Mouse (Mus musculus): ENCODE measurements around the gene Epsti1.
"Not testable (repeated sequence)": the region's sequence is repeated elsewhere in the genome, so short reads cannot be mapped to it uniquely, and the experiment has no call there.

The Epsti1 gene

GRCm38 (mm10) chr14:77904171-77904762 lies at the start of gene Epsti1:
Epsti1 (plus strand) TSS chr14:77904239.
- DNase-seq = peak; percentile 14 to 24

DNA sequence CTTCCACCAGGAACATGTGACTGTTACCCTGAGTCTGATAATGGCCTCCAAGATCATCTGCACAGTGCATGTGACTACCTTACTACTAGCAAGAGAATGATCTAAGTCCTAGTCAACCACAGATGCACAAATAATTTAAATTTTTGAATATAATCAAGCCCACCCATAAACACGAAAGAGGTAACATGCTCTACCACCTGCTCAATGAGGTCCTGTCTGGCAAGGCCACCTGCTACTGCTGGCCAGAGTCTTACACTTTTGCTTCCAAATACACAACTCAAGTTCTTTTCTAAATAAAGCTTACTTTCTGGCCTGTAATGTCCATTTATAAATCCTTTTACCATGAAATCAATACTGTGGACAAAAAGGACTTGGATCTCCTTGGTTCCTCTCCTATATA lies 44.1 kb upstream of the Epsti1 start:
- DNase-seq = no peak

- DNase-seq = peak in 1 of 2 experiments; percentile 17
Measured at GRCm38 (mm10) chr14:77860841-77861560, 43.0 kb upstream of the Epsti1 start.

DNA sequence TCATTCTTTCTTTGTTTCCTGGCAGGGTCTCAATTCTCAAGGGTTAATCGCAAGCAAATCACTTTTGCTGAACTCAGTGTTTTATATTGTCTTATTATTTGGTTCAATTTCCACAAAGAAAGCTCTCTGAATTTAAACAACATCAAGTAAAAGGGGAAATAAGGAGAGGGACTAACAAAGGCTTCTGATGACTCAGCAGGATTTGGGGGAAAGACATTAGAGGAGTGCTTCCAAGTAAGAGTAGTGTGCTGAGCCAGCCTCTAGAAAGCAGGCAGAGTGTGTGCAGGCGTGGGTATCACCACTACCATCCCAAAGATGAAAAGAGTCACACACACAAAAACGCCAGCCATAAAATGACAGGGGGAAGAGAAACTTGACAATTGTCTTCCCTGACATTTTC lies 40.0 kb upstream of the Epsti1 start:
- no peak for DNase-seq

GRCm38 (mm10) chr14:77864510-77864909 lies 39.5 kb upstream of the Epsti1 start:
- no peak for DNase-seq

DNA sequence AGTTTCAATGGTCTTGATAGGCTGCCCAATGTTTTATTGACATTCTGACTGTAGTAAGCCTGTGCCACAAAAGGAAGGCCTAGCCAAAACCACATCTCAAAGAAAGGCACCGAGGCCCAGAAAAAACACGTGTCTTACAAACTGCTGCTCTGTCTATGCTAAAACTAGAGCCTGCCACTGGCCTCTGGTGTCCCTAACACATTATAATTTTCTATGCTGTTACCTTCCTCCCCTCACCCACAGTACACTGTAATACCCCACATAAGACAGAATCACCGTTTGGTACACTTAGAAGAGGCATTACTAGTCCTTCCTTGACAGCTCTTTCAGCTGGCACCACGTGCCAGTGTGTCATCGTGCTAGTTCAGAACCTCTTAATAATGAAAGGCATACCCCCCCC lies 36.4 kb upstream of the Epsti1 start:
- no peak for DNase-seq

- peak in 1 of 2 experiments; percentile 23 for DNase-seq
Measured at GRCm38 (mm10) chr14:77870926-77871325, 33.1 kb upstream of the Epsti1 start.

DNA sequence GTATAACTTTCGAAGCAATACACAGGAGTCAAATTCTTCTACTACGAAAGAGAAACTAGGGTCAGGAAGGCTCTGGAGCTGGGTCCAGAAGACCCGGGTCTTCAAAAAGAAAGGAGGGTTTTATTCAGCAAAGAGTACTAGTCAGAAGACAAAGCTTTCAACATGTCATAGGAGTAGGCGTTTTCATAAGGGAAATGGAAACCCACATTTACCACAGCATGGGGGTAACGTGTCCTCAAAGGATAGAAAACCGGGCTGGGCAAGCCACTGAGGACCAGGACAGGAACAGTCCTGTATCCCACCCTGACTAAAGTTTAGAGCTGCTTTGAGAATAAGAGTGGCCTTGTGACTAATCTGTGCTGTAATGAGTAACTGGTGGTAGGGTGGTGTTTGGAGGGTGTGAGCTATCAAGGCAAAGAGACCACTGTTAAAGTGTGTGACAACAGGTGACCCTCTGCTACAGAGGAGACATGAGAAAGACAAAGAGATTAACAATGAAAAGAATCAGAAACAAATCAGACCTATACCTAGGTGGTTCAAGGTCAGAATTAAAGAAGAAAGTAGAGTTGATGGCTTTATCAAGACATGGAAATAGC lies 32.6 kb upstream of the Epsti1 start:
- no peak for DNase-seq

- peak; percentile 73 to 79 for DNase-seq
Measured at GRCm38 (mm10) chr14:77874304-77875241, 29.5 kb upstream of the Epsti1 start, which contains the start of gene Dnajc15. Dnajc15 (minus strand) TSS chr14:77875125.

DNA sequence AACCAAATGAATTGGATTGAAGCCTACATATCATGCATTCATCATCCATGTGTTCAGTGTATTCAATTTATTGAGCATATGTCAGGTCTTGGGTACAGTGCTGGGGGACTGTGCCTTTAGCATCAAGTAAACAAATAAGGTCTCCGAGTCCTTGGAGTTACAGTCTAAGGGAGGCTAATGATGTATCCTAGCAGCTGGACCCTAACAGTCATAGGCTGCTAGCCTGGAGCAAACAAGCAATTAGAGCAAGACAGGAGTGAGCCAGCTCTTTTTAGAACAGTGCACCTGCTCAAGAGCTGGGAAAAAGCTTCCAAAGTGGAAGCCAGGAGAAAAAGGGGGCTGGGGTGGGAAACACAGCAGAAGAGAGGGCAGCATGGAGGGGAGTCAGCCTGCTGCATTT lies 27.8 kb upstream of the Epsti1 start:
- no peak for DNase-seq

- not testable (repeated sequence) for DNase-seq
Measured at GRCm38 (mm10) chr14:77877876-77878275, 26.2 kb upstream of the Epsti1 start.

DNA sequence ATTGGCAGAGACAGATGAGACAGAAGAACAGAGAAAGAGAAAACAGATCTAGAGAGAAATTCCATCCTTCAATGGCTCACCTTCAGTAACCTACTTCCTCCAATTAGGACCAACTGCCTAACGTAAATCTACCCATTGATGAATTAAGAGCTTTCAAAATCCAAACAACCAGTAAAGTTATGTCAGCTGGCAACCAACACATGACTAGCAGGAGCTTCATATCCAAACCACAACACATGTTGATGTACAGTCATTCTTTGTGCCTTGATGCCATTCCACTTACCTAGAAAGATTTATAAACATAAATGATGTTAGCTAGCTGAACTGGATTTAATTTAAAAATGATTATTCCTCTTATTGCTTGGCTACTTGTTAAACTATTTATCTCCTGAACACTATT lies 22.0 kb upstream of the Epsti1 start:
- no peak for DNase-seq

GRCm38 (mm10) chr14:77882669-77883068 lies 21.4 kb upstream of the Epsti1 start:
- DNase-seq = no peak

DNA sequence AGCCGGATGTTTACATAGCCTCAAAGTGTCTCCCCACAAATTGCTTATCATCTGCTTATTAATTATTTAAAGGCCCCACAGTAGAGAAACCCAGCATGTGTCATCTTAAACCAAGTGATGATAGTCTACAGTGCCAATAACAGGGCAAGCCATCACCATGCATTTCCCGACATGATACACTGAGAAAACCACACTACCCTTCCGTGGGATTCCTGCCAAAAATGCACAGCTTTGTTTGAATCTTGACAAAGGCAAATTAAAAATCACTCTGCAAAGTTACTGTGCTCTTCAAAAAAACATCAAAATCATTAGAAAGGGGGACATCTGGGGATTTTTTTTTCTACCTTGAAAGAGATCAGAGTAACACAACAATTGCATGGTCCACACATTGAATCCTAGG lies 17.7 kb upstream of the Epsti1 start:
- no peak for DNase-seq

DNA sequence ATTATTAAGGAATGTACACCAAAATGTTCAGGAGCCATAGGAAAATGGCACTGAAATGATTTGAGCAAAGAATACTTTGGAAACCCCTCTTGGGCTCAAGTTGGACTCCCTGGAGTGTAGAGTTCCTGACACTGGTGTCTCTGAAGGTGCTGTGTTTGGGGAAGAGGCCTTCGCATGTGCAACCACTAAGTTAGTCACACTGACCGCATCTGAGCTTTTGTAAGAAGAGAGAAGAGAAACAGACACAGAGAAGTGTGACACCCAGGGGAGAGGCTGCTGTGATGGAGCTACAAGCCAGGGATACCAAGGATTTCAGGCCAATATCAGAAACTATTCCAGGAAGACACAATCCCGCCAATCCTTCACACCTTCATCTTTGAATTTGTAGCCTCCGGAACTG lies 17.1 kb upstream of the Epsti1 start:
- DNase-seq = no peak

DNA sequence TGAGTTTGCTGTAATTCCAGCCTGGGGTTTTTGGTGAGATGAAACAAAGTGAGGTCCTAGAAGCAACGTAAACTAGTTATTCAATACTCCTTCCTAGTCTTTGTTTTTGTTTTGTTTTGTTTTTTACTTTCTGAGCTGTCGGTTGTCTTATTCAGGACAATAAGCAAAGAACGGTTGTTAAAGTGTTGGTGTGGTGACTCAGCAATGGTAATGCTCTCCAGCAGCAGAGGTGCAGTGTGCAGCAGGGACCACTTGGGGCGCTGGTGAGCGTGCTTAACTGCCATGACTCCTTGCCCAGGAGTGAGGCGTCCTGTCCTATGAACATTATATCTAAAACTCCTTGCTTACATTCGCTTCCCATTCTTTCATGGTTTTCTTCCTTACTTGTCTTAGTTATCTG lies 14.1 kb upstream of the Epsti1 start:
- no peak for DNase-seq

DNA sequence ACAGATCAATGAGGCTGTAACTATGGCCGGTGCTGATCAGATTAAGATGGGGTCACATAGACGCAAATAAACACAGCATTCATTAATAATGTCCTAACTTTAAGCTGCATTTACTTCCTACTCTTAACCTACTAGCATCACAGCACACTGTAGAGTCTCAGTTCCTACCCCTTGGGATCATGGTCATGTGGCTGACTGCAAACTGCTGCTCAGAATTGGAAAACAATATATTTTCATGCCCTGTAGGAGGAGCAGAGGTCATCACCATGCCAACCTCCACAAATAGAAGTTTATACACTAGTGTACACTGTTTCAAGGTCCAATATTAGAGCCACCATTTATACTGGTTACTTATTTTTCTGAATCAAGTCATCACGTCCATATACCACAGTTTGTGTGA lies 8.1 kb upstream of the Epsti1 start:
- no peak for DNase-seq

- DNase-seq = no peak
Measured at GRCm38 (mm10) chr14:77902541-77902940, 1.5 kb upstream of the Epsti1 start.

- no peak for DNase-seq
Measured at GRCm38 (mm10) chr14:77905466-77905865, 1.4 kb downstream of the Epsti1 start.

DNA sequence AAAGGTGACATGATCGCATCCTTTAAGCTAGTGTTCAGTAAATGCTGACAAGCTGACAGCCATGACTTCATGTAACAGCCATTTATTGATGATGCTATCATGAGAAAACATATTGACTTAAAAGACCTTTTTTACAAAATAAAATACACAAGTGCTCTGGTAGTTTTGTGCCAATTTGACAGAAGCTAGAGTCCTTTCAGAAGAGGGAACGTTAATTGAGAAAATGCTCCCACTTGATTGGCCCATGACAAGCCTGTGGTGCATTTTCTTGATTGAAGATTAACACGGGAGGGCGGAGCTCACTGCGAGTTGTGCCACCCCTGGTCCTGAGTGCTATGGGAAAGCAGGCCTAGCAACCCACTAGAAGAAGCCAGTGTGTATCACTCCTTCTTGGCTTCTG lies 2.5 kb downstream of the Epsti1 start:
- DNase-seq = no peak

GRCm38 (mm10) chr14:77915776-77916175 lies 11.7 kb downstream of the Epsti1 start:
- DNase-seq = no peak

- no peak for DNase-seq
Measured at GRCm38 (mm10) chr14:77921641-77922040, 17.6 kb downstream of the Epsti1 start.
